Mouse (Mus musculus) brain, embryonic 14.5 days (tissue): ENCODE data around the gene Sgo2b. TPM values are rescaled to one million over a fixed set of nuclear protein-coding genes. Genes with fewer than 3 reads are reported as not detected.
A peak's percentile ranks its signal among the peaks of the same experiment; 100 is the strongest.

Source experiments
- DNase-seq: peaks from one replicate; pipeline ENCODE4 v3.0.0-alpha.2; 2011; ENCODE audit warnings: low read depth
- CTCF ChIP-seq: fragments of 200-500 bp; IDR thresholded peaks from 2 replicates; pipeline ENCODE4 v1.5.1; 2012; ENCODE audit warnings: inconsistent platforms, mild to moderate bottlenecking, moderate library complexity, borderline replicate concordance; ENCODE audit not compliant: insufficient read depth, insufficient read length; ENCODE audit errors: extremely low read depth
- POLR2A ChIP-seq: fragments of 200-500 bp; IDR thresholded peaks from 2 replicates; pipeline ENCODE4 v1.6.1; 2012; ENCODE audit warnings: mild to moderate bottlenecking, inconsistent platforms, borderline replicate concordance; ENCODE audit not compliant: poor library complexity, insufficient read depth, insufficient read length, severe bottlenecking; ENCODE audit errors: extremely low read depth
- polyA plus RNA-seq: library from polyadenylated mRNA; depleted of rRNA; stranded (reverse); fragments of >200 nt; gene quantifications from 2 replicates; pipeline ENCODE4 v1.2.3, GENCODE M21; 2012

Gene Sgo2b
- polyA plus RNA-seq, 1 experiment = not detected

GRCm38 (mm10) chr8:63876949-63877348 lies 75.1 kb downstream of the Sgo2b start:
- TF ChIP-seq CTCF (no peak), POLR2A (no peak)
- DNase-seq = peak; percentile 7
